Mouse (Mus musculus) right cerebral cortex, postnatal 36 days (tissue): ENCODE data around the gene Prkab2.
A peak's percentile ranks its signal among the peaks of the same experiment; 100 is the strongest.

Source experiments
- DNase-seq, 2 experiments: peaks; one replicate each; pipeline ENCODE4 v3.0.0; 2022; ENCODE audit warnings: low spot score in 2 of 2, mixed read lengths in 1 of 2

The Prkab2 gene

DNA sequence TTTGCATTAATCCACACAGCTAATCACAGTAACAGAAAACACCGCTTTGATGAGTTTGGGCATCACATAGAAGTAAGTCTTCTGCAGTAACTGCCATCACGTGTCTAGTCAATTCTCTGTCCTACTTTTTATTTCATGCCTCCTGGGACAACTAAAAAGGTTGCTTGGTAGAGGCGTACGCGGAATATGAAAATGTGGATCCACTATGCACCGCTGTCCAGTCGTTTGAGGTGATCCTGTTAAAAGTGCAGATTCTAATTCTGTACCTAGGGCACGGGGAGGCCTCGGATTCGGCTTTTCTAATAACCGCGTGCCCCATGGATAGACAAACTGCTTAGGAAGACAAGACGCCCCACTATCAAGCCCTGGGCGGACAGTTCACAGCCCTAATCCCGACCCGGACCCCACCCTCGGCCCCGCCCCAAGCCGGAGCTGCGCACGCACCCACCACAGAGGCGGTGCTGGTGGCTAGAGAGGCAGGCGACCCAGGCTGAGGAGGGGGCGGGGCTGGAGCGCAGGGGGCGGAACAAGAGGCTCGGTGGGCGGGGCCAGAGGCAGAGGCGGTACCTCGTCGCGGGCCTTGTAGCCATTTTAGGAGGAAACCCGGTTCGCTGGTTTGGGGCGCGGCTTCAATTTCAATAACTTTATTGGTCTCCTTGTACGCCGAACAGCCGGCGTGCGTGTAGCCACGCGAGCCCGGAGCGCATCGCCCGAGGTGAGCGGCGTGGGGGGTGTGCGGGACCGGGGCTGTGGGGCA is at the start of gene Prkab2:
Gene Prkab2, plus strand, starts transcription at position 539 of the 757 bp plus-strand sequence.
- peak; percentile 99 for DNase-seq

DNA sequence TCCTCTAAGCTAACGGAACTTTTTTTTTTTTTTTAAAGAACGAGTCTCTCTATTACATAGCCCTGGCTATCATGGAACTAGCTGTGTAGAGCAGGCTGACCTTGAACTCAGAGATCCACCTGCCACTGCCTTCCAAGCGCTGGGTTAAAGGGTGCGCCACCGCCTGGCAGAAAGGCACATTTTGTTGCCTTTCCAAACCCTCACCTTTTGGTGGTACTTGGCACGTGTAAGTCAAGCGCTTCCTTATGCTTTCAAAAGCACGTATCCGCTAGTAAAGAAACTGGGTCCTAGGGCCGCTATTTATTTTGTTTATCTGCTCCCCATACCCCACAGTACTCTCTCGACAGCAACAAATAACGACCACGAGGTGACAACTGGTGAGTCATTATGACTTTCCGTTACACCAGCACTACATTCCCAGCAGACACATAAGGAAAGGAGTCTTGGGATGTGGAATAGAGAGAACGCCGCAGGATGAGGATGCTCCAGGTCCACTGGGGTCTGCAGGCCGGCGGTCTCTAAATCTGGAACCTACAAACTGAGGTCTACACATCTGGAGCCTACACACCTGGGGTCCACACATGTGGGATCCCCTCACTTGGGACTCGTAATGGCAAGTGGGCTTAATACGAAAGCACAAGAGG is 48.7 kb upstream of the Prkab2 start:
- DNase-seq, result no peak

DNA sequence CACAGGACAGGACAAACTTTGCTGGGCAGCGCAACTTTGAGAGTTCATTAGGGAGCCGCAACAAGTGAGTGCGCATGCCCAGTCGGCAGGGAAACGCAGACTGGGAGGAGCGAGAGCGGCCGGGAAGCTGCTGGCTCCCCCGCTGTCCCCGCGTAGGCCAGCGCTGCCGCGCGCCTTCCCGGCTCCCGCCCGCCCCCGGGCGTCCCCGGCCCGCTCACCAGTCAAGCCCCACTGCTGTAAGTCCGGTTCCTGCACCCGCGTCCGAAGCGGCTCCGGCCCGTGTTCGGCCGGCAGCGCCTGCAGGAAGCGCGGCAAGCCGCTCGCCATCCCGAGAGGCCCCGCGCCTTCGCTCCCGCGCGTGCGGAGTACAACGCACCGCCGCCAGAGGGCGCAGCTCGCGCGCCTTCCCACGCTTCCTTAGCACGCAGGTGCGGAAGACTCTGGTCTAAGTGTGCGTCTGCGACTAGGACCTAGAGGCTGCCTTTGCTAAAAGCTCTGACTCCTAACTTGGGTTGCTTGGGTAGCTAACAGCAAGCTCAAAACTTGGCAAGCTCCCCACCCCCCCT is 48.1 kb upstream of the Prkab2 start, which contains the start of gene Chd1l:
Gene Chd1l, minus strand, starts transcription at position 359 of the 566 bp plus-strand sequence.
- DNase-seq, result peak; percentile 78 to 81

DNA sequence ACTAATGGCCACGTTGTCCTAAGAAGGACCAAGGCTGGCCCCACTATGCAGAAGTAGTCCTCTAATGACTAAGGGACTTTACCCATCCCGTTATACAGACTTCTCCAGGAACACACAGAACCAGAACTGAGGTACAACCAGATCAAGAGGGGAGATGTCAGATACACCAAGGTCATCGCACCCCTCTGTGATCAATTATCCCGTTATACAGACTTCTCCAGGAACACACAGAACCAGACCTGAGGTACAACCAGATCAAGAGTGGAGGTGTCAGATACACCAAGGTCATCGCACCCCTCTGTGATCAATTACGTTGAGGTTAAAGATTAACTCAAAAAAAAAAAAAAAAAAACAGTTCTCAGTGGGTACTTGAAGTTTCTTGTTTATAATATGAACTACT is 47.0 kb upstream of the Prkab2 start:
- DNase-seq, result no peak

DNA sequence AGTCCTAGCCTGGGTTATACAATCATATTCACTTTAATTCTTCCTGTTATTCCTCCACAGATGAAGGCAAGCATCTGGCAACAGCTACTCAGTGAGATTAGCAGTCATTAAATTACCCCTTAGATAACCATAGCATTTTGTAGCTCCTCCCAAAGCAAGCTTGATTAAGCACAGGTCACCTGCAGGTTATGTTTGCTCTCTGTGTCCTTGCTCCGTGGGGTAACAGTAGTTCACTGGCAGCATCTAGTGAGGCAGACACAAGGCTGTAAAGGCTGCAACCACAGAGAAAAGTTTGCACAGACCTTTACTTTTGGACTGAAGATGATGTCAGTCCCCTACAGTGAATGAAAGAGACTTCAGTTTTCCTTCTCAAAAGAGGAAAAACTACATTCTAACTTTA is 42.8 kb upstream of the Prkab2 start:
- no peak for DNase-seq

DNA sequence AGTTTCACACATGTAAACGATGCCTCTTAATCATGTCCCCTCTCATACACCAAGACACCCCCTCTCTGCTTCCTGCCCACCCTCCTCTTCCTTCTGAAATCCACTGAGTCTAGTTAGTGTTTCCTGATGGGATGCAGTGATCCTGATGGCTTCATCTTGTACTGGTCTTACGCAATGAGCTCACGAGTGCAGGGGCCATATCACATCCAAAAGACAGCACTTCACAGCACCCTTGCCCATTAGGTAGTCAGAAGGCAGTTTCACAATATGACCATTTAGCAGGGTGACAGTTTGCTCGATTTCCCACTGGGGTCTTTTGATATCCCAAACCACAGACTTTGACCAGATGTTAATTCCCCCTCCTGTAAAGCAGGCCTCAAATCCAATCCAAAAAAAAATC is 42.1 kb upstream of the Prkab2 start:
- DNase-seq, result no peak

DNA sequence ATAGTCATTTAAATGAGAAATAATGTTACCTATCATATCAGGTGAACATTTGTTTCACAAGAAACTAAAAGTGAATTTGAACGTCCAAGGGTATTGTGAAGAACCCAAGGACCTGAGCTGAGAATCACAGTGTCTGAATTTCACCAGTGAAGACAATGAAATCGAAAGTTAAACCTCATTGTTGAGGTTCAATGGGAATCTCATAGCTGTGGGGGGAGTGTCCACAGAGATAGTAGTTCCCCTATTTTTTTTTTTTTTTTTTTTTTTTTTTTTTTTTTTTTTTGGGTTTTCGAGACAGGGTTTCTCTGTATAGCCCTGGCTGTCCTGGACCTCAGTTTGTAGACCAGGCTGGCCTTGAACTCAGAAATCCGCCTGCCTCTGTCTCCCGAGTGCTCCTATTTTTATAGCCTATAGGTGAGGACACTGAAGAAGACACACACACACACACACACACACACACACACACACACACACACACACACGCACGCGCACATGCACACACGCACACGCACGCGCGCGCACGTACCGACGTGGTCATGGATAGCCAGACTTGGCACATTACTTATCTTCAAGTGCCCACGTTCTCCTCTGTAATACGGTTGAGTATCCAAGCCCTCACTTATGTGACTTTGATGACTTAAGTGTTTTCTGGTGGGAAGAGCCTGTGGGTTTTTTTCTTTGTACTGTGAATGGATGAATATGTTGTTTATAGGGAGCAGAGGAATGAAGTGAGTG is 40.7 kb upstream of the Prkab2 start:
- no peak for DNase-seq

DNA sequence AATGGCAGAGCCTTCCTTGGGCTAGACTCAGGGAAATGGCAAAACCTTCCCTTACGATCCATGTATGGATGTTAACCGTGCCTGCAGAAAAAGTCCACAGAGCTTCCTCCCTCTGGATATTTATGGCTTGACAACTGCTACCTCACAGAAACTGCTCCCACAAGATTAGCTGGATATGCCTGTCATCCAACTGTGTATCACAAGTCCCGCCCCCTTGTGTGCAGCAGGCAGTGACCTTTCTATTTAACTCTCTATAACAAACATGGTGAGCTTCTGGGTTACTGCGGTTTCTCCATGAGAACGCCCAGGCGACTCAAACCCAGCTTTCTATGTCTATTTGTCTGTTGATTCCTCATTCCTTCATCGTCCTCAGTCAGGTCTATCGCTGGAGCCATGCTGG is 40.1 kb upstream of the Prkab2 start:
- no peak for DNase-seq

DNA sequence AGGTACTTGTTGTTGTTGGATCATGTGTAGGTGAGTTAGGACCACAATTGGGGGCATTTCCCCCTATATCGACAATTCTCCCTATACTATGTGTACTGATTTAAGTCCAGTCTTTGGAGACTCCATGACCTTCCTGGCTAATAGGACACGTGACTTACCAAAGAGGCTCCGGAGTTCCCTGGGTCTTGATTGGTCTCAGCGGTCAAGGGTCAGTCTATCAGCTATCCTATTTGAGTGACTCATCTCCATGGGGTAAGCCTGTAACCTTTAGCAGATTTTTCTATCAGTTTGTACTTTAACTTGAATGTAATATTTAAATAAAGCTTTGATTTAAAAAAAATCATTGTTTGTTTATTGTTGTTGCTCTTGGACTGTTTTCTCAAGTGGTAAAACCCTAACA is 37.3 kb upstream of the Prkab2 start:
- DNase-seq, result no peak

DNA sequence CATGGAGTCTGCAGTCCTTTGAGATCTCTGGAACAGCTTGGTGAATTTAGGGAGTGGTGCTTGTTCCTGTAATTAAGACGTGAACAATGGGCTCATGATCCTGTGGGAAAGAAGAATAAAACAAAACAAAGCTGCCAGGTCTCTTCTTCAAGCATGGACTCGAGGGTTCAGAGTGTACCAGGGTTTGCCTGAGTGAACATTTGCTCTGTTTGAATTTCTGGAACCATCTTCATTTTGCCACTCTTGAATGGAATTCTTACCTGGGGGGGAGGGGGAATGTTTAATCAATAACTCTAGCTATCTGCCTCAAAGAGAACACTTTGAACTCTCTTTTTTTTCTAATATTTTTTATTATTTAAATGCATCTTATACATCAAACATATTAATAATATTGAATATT is 33.4 kb upstream of the Prkab2 start:
- no peak for DNase-seq

DNA sequence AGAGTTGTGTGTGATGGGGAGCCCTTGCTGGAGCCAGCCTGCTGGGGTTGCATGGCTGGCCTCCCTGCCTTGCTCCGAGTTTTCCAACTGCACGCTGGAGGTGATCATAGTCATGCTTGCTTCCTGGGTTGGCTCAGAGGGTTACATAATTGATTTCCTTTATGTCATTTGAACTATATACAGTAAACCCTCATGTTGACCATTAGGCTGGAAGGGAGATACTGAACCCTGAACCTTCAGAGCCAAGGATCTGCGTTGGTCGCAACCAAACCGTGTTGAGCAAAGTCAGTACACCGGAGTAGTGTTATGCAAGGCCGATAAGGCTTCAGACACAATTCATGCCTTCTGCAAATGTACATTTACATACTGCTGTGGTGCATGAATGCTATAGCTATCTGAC is 30.1 kb upstream of the Prkab2 start:
- no peak for DNase-seq

DNA sequence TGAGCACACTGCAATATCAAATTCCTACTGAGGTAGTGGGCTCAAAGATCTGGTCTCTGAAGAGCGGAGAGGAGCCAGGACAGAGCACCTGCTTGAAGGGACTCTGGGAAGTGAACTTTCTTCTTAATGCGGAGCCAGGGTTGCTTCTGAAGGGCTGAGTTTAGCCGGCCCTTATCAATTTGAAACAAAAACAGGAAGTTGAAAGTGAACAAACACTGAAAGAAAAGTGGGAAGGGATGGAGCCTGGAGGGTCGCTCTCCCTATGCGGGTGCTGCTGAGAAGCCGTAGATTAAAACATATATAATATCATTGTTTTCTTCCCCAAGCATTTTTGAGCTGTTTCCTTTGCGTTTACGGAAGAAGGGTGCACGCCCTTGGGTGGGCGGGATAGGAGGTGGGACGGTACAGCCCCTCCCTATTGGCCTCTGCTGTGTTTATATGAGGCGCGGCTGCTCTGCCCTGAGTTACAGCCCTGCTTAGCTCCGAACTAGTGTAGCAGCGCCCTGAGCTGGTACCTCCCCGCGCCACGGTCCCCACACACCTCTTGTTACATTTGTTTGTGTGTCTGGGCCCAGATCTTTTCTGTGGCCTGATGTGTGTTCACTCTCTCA is 29.5 kb upstream of the Prkab2 start, which contains the start of gene Fmo5:
Gene Fmo5, plus strand, starts transcription at position 414 of the 611 bp plus-strand sequence.
- no peak for DNase-seq

DNA sequence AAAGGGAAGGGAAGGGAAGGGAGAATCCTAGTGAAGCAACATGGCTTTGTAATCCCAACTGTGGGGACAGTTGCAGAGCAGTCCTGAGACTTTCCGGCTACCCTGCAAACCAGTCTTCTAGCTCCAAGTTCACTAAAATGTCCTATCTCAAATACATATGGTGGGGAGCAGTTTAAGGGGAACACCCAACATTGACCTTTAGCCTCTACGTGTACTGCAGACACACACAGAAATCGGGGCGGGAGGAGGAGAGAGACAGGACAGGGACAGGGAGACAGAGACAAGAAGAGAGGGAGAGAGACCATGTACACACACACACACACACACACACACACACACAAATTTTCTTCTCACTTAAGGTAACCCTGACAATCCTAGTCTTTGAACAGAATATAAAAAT is 28.1 kb upstream of the Prkab2 start:
- DNase-seq, result no peak

DNA sequence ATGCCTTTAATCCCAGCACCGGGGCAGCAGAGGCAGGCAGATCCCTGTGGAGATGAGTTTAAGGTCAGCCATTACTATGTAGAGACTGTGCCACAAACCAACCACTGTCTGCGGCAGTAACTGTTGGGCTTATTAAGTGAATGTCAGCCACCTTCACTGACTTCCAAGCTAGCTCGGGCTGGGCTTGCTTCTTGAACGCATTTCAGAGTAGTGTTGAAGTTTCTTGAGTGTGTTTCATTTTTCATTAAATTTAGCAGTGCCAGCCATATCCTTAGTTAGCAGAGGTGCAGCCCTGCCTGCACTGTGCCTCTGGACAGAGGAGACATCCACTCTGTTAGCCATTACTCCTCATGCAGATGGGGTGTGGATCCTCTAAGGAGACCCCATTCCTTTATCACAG is 27.2 kb upstream of the Prkab2 start:
- no peak for DNase-seq

DNA sequence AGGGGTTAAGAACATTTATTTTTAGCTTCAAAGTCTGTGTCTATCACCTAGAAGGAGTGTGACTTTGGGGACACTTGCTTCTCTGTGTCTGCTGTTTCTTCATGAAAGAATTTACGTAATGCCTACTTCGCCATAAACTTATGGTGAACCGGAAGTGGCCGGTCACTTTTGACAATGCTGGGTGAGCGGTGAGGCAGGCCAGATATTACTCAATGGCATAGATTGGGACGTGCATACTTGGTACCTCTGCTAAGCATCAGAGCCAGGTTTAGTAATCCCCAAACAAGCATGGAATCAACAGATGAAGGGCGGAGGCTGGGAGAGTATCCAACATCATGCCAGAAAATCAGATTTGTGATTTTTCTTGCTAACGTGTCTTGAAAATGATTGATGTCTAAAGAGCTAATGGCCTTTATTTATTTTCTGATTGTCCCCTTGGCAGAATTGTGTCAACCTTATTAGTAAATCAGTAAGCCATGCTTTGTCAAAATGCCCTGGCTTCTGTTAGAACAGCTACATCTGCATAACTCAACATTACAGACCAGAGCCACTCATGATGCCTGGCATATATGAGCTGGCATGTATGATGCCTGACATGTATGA is 26.6 kb upstream of the Prkab2 start:
- no peak for DNase-seq

DNA sequence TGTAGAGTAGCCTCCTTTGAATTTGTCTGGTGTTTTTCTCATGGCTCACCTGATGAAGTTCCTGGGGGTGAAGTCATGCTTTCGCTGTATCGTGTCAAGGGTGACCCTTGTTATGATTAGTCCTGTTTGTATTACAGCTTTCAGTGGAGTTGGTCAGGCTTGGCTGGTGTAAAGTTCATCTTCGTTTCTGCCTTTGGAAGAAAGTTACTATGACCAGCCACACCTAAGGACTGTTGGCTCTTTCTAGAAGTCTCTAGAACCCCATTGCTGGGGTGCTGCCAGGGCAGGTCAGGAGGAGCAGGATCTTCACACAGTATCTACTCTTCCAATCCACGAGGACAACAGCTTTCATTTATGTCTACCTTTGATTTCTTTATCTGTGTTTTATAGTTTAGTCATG is 24.5 kb upstream of the Prkab2 start:
- no peak for DNase-seq

DNA sequence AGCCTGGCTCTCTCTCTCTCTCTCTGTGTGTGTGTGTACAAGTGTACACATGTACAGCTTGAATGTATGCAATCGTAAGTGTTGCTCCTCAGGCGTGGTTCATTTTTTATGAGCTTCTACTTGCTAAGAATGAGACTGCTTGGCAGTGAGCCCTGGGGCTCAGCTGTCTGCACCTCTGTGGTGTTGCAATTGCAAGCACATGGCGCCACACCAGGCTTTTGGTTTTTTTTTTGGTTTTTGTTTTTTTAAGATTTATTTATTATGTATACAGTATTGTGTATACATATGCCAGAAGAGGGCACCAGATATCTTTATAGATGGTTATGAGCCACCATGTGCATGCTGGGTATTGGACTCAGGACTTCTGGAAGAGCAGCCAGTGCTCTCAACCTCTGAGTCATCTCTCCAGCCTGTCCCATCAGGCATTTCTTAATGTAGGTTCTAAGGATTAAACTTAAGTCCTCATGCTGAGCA is 23.7 kb upstream of the Prkab2 start:
- DNase-seq, result no peak

DNA sequence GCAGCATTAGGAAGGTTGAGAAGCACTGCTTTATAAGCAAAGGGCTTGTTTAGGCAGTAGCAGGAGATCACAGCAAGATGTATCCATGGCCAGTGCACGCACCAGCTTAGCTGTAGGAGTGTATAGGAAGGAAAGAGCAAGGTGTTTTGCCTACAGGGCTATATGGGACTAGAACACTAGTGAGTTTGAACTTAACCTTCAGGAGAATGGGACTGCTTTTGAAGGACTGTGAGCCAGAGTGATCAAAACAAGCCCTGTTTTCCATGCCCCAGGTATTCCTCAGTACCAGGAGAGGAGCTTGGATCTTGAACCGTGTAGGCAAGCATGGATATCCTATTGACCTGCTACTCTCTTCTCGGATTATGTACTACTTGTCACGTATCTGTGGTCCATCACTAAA is 16.6 kb upstream of the Prkab2 start:
- DNase-seq, result no peak

DNA sequence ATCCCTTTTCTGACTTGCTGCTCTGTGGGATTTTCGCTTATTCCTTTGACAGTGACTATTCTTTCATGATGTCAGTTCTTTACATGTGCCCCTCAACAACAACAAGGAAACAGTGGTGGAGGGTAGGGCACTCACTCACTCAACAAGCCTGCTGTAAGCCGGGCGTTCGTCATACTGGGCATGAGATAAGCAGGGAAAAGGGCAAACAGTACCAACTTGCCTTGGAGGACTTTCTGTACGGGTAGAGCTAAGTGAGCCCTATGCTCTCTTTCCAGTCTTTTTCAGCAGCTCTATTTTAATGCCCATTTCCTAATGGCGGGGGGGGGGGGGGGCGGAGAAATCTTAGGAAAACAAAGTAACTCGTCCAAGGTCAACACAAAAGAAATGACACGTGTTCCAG is 16.0 kb upstream of the Prkab2 start:
- DNase-seq, result no peak

DNA sequence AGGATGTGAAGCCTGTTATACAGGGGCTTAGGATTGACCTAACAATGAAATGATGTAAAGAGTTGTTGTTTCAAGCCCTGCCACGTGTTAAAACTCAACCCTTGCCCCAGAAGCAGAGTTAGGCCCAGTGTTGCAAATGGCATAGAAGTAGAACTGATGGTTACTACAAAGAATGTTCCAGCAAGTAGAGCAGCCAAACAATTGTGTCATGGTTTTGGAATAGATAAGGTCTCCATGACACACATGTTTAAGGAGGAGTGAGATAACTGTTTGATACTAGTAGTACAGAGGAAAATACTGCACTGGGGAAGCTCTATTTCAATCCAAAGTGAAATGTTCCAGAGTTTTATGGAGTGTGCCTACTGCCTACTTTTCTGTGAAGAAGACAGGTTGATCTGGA is 9.5 kb upstream of the Prkab2 start:
- DNase-seq, result no peak

DNA sequence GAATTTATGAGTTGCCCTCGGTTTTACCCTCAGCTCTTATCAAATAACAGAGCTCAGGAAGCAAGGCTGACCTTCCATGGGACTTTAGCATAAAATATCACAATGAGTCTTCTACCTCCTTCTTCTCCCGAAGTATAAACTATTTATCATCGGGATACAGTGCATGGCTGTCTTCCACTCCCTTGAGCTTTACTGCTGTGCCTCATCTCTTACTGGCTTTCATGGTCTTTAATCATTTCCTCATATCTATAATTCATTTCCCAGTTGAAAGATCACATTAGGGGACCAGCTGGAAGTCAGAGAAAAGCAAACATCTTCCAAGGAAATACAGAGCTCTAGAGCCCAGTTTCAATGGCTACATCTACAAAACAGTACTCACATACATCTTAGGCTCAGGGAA is 9.0 kb upstream of the Prkab2 start:
- no peak for DNase-seq
